Mouse (Mus musculus) hindbrain, postnatal 0 days (tissue): Measurements from ENCODE around the gene Kdm1a. TPM values are rescaled to one million over a fixed set of nuclear protein-coding genes. Genes with fewer than 3 reads are reported as not detected.

Experiments
- ATAC-seq: fragments of 200-750 bp; cut with Nextera tagmentation; 2 replicates; pipeline ENCODE4 v1.8.0; 2017; ENCODE audit warnings: mild to moderate bottlenecking, moderate TSS enrichment, moderate library complexity
- DNase-seq: peaks from one replicate; pipeline ENCODE4 v3.0.0-alpha.2; 2015; ENCODE audit warnings: low spot score
- H3K27ac ChIP-seq: fragments of 300-500 bp; sonication (generic); 2 replicates; pipeline ENCODE4 v1.5.1; 2014; ENCODE audit warnings: mild to moderate bottlenecking
- H3K27me3 ChIP-seq: fragments of 300-500 bp; sonication (generic); 2 replicates; pipeline ENCODE4 v1.6.1; 2014; ENCODE audit warnings: low read length, mixed read lengths; ENCODE audit not compliant: insufficient read depth
- H3K36me3 ChIP-seq: fragments of 300-500 bp; sonication (generic); 2 replicates; pipeline ENCODE4 v1.6.1; 2014; ENCODE audit warnings: low read length, mixed read lengths; ENCODE audit not compliant: insufficient read depth
- H3K4me1 ChIP-seq: fragments of 300-500 bp; sonication (generic); 2 replicates; pipeline ENCODE4 v1.6.1; 2014; ENCODE audit warnings: antibody characterized with exemption, low read length, mixed read lengths; ENCODE audit not compliant: insufficient read depth
- H3K4me2 ChIP-seq: fragments of 300-500 bp; sonication (generic); 2 replicates; pipeline ENCODE4 v1.6.1; 2014; ENCODE audit warnings: low read depth, mild to moderate bottlenecking, low read length, moderate library complexity, mixed read lengths
- H3K4me3 ChIP-seq: fragments of 300-500 bp; sonication (generic); 2 replicates; pipeline ENCODE4 v1.5.1; 2014; ENCODE audit warnings: low read length
- H3K9ac ChIP-seq: fragments of 300-500 bp; sonication (generic); replicated peaks from 2 replicates; pipeline ENCODE4 v1.6.1; 2014; ENCODE audit warnings: mild to moderate bottlenecking, low read length, moderate library complexity, mixed read lengths
- H3K9me3 ChIP-seq: fragments of 300-500 bp; sonication (generic); 2 replicates; pipeline ENCODE4 v1.6.1; 2016; ENCODE audit warnings: low read length, mixed read lengths
- CTCF ChIP-seq: IDR thresholded peaks from 2 replicates; pipeline ENCODE4 v1.5.1; 2016; ENCODE audit warnings: antibody characterized with exemption, control low read depth, low read depth
- WGBS: fragments of 180-500 bp; shearing (Covaris S2); extraction: QIAGEN DNeasy Blood & Tissue Kit; methylation state at CpG from one replicate; pipeline ENCODE4 v1.1.7; 2014; 5-methylcytosine and 5-hydroxymethylcytosine counted together
- polyA plus RNA-seq: library from polyadenylated mRNA; unstranded; fragments of >200 nt; fragmentation: Nextera tagmentation; extraction: Ambion mirVana; gene quantifications from 2 replicates; pipeline ENCODE4 v1.2.1, GENCODE M21; 2015
- total RNA-seq: library from RNA; depleted of rRNA; stranded (reverse); fragments of >200 nt; gene quantifications from 2 replicates; pipeline ENCODE4 v1.2.3, GENCODE M21; 2014

The Kdm1a gene
- total and polyA plus RNA-seq, 2 experiments from 2014 or later = 44.8 to 123 TPM

DNA sequence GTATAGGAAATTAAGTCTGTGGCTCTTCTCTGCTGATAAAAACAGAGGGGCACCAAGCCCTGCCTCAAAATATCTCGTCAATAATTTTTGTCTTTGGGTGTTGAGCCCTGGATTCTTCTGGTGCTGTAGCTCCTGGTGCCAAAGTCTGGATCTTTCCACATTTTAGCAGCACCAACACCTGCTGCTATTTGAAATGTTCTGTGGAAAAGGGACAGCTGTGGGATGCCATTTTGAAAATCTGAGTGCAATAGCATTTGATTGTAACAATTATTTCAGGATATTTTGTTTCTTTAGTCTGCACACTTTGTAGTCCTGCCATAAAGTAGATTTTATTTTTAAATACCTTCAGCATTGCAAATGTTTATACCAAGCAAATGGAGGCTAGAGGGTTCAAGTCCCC, 54.8 kb downstream of the Kdm1a start:
- no peak for ATAC-seq
- no peak for DNase-seq
- Histone ChIP-seq H3K27ac (no peak overlapping the region), H3K4me2 (no peak overlapping the region), H3K36me3 (peaks cover 52% of the 10 kb centered on the region), H3K9me3 (no peaks in the 10 kb centered on the region), H3K4me1 (peaks cover 8% of the 10 kb centered on the region; the same call in 1 of the 2 replicates), H3K9ac (no peak overlapping the region), H3K4me3 (no peak overlapping the region), H3K27me3 (no peaks in the 10 kb centered on the region)
- WGBS = 68% methylated on average over 1 of the region's 1 CpGs
- no peak for TF ChIP-seq CTCF

DNA sequence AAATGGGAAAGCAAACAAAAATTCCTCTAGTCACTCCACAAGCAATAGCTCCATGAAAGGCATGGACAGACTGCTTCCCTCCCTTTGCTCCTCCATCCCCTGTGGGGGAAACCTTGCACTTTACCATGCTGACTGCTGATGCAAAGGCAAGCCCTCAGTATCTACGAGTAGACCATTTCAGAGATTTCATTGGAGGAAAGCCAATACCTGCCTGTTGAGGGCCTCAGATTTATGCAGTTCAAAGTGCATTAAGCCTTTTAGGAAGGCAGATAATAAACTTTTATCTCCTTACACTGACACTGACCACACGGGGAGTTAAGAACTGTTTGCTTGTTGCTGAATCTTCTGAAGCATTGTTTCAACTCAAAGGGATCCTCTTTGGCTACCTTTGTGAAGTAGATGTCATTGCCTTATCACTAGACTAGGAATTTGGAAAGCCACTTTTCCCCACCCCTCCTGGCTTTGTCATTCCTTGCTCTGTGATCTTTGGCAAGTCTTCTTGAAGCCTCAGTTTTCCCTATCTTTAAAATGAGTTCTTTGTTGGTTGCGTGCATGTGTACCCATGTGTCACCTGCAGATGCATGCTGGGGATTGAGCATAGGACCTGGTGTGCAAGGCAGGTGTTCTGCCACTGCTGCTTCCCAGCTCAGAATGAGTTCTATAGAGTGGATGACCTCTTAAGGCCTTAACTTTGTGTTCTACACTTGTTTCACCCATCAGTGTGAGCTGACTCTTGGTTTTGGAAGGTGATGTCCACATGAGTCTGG, 56.1 kb downstream of the Kdm1a start:
- Histone ChIP-seq H3K36me3 (peaks cover 42% of the 10 kb centered on the region), H3K4me3 (no peak overlapping the region), H3K27me3 (no peaks in the 10 kb centered on the region), H3K9ac (no peak overlapping the region), H3K4me2 (no peak overlapping the region), H3K4me1 (peaks cover 8% of the 10 kb centered on the region; the same call in 1 of the 2 replicates), H3K9me3 (no peaks in the 10 kb centered on the region), H3K27ac (0 out of 2 replicates have a peak overlapping the region, but pooled peaks have one; percentile 11)
- no peak for TF ChIP-seq CTCF
- ATAC-seq (no peak), DNase-seq (no peak)
- 62% methylated on average over 3 of the region's 3 CpGs for WGBS

GRCm38 (mm10) chr4:136545151-136545550, 57.4 kb downstream of the Kdm1a start:
- no peak for TF ChIP-seq CTCF
- H3K27ac ChIP-seq = no peak overlapping the region
- H3K4me1 ChIP-seq = peaks cover 8% of the 10 kb centered on the region; the same call in 1 of the 2 replicates
- 80% methylated on average over 3 of the region's 3 CpGs for WGBS
- H3K9me3 ChIP-seq = no peaks in the 10 kb centered on the region
- no peaks in the 10 kb centered on the region for H3K27me3 ChIP-seq
- peaks cover 37% of the 10 kb centered on the region for H3K36me3 ChIP-seq
- H3K9ac ChIP-seq = no peak overlapping the region
- ATAC-seq (no peak), DNase-seq (no peak)
- H3K4me3 ChIP-seq = no peak overlapping the region
- H3K4me2 ChIP-seq = no peak overlapping the region

GRCm38 (mm10) chr4:136526412-136526811, 76.1 kb downstream of the Kdm1a start:
- ATAC-seq (peak; percentile 67), DNase-seq (peak; percentile 87)
- Histone ChIP-seq H3K4me3 (no peak overlapping the region), H3K27me3 (no peaks in the 10 kb centered on the region), H3K4me1 (no peaks in the 10 kb centered on the region), H3K9me3 (no peaks in the 10 kb centered on the region), H3K36me3 (no peaks in the 10 kb centered on the region), H3K4me2 (no peak overlapping the region), H3K27ac (no peak overlapping the region), H3K9ac (no peak overlapping the region)
- WGBS = 22% methylated on average over 4 of the region's 4 CpGs
- TF ChIP-seq CTCF = peak; percentile 72

- H3K4me3 ChIP-seq = no peak overlapping the region
- DNase-seq (no peak), ATAC-seq (no peak)
- TF ChIP-seq CTCF = no peak
- no peak overlapping the region for H3K27ac ChIP-seq
- H3K27me3 ChIP-seq = no peaks in the 10 kb centered on the region
- no peak overlapping the region for H3K9ac ChIP-seq
- H3K9me3 ChIP-seq = no peaks in the 10 kb centered on the region
- no peaks in the 10 kb centered on the region for H3K36me3 ChIP-seq
- H3K4me1 ChIP-seq = no peaks in the 10 kb centered on the region
- WGBS = 79% methylated on average over 2 of the region's 2 CpGs
- no peak overlapping the region for H3K4me2 ChIP-seq
These were observed 78.2 kb downstream of the Kdm1a start for GRCm38 (mm10) chr4:136524309-136524708.

- no peaks in the 10 kb centered on the region for H3K36me3 ChIP-seq
- ATAC-seq = peak; percentile 77; the same call in 1 of the 2 replicates
These were observed 80.6 kb downstream of the Kdm1a start for GRCm38 (mm10) chr4:136521898-136522297.

DNA sequence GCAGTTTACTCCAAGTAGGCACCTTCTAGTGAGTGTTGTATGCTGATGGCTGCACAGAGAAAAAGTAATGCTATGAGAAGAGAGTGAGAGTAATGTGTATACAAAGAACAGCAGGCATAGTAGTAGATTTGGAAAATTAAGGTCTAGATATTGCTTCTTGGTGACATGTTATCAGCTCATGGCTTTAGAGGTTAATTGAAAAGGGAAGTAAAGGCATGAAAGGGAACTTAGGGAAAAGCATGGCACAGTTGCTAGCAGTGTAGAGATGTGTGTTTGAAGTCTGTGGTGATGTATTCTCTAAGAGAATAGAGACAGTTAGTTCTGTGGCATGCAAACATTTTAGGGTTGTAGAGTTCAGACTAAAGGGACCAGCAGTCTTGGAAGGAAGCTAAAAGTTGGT, 82.7 kb downstream of the Kdm1a start:
- Histone ChIP-seq H3K4me3 (no peak overlapping the region), H3K27me3 (no peaks in the 10 kb centered on the region), H3K4me1 (no peaks in the 10 kb centered on the region), H3K27ac (no peak overlapping the region), H3K9ac (no peak overlapping the region), H3K4me2 (no peak overlapping the region), H3K9me3 (no peaks in the 10 kb centered on the region), H3K36me3 (no peaks in the 10 kb centered on the region)
- ATAC-seq (no peak), DNase-seq (no peak)
- TF ChIP-seq CTCF = no peak

More at GRCm38 (mm10) chr4:136521898-136522297, 80.6 kb downstream of the Kdm1a start:
- Histone ChIP-seq H3K4me3 (no peak overlapping the region), H3K27me3 (no peaks in the 10 kb centered on the region), H3K4me2 (no peak overlapping the region), H3K4me1 (no peaks in the 10 kb centered on the region), H3K9ac (no peak overlapping the region), H3K27ac (peak overlapping the region; percentile 15; the same call in 1 of the 2 replicates), H3K9me3 (no peaks in the 10 kb centered on the region)
- TF ChIP-seq CTCF = no peak
- DNase-seq = peak; percentile 29
- 52% methylated on average over 5 of the region's 5 CpGs for WGBS
